Mouse (Mus musculus) CD4-positive, CD25-positive, alpha-beta regulatory T cell, adult 2 months (primary cell): Measurements from ENCODE around the gene Syt17.

Experiments used
- DNase-seq: peaks from one replicate; pipeline ENCODE4 v3.0.0-alpha.2; 2012; ENCODE audit warnings: low read depth, low spot score

The Syt17 gene

DNA sequence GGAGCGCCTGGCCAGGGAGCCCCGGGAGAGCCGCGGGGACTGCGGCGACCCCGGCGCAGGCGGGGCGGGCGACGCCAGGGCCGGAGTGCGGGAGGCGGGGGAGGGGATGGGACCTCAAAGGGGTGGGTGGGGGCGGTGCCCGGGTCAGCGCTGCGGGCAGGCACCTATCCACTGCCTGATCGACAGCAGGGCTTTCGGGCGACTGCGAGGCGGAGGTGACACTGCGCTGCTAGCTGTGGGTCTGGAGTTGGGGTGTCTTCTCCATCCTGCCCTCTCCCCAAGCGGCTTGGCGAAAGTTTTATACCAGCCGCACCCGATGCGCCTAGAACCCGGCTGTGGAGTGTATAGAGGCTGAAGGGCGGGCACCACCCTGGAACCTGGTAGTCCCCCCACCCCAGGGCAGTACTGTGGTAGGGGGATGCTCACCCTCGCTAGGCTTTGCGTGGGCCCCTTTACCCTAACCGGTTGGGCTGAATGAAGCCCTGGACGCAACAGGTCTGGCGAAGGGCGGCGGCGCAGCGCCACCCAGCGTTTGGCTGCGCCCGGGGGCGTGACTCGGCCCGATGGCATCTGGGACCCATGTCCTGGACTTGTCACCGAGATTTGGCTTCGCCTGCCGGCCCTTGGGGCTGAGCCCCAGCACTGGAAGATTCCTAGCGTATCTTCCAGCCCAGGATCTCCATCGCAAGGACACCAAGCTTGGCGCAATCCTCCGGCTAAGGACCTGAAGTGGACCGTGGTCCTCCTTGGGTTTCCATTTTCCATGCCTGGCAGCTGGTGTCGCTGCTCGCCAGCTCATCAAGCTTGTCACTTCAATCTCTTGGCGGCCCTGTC, at the start of gene Syt17:
Gene Syt17, minus strand, starts transcription at position 89 of the 834 bp plus-strand sequence.
- DNase-seq: peak; percentile 49

DNA sequence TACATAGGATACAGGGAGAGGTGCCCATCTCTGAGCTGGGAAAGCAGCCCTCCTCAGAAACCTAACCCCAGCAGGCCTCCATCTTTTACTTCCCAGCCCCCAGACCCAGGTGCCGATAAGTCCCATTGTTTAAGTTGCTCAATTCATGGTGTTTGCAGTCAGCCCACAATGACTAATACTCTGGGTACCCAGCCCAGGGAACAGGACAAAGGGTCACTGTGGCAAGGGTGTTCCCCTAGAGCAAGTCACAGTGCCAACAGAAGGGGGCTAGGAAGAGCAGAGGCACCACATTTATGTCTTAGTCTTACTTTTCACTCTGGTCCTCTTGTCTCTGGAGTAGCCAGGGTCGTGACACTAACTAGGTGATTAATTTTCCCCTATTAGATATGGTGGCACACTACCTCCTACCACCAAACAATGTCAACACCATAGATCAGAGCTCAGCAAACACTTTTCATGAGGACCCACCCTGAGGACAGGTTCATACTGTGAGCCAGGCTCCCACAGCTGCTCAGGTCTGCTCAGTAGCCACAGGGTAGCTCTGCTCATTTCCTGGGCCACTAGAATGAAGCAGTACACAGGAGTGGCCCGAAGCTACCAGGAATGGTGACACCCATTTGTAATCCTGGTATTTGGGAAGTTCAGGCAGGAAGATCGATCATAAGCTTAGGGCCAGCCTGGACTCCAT, 47.0 kb upstream of the Syt17 start:
- no peak for DNase-seq

DNA sequence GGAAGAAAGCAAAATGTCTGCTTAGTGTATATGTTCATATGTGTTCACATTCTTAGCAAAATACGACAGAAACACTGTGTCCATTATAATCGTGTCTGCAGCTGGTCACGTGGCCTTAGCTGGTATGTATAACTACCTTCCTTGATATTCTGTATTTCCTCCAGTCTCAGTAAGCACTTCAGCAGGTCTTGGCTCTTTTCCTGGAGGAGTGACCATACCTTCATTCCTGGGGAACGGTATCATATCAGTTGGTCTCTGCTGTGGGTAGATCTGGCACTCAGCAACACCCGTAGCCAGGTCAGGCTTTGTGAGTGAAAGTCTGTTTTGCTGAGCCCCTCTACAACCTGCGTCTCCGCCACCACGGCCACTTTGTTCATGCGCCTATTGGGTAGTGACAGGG, 45.9 kb upstream of the Syt17 start:
- DNase-seq: no peak

DNA sequence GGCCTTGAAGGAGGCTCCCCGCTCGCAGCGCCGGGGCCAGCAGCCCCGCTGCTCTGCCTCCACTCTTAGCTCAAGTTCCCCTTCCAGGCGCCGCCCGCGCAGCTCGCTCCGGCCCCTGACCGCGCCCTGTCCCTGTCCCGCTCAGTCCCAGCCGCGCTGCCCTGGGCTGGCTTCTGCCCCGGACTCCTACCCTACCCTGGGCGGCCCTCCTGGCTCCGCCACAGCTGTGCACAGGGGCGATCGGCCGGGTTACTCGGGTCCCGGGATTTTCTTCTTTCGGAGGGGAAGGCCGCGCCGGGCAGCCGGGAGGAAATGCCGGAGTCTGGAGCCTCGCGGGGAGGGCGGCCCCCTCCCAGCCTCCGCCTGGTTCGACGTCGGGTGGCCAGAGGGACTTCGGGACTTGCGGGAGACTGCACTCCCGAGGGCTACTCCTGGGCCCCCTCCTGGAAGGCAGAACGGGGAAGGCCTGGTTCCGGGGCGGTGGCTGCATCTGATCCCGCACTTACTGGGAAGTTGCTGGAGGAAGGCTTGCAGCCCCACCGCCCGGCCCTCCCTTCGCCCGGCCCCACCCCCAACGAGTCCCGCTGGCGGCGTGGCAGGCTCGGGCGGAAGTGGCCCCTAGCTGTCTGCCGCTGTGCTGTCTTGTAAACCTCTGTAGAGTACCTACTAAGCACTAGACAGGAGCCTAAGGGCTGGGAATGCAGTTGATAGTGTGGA, 43.6 kb upstream of the Syt17 start, which contains the start of gene Itpripl2:
Gene Itpripl2, minus strand, starts transcription at position 545 of the 717 bp plus-strand sequence.
- DNase-seq: peak; percentile 71

DNA sequence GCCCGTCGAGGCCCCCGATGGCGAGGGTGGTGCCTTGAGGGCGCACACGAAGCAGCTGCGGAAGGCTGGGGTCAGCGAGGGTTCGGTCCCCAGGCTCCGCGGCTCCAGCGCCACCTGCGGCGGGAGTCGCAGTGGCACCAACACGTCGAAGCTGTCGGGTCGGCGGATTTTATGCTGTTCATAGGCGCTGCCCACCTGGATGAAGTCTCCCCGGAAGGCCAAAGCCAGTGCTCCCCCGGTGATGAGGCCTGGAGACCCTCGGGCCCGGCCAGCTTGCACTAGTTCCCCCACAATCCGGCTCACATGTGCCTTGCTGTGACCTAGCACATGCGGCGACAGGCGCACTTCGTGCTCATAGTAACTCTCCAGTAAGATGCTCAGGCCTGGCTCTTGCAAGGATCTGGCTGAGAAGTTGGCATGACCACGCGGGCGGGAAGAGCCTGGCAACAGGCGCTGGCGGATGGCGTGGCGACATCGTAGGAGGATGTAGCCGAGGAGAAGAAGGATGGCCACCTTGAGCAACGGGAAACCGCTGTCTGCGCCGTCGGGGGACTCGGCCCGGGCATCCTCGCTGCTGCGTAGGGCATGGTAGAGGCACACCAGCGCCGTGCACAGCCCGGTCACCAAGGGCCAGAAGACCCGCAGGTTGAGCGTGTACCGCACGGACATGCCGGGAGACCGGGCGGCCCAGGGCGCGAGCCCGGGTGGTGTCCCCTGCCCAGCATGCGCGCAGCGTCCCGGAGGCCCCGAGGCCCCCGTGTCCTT, 42.8 kb upstream of the Syt17 start:
- peak; percentile 38 for DNase-seq

DNA sequence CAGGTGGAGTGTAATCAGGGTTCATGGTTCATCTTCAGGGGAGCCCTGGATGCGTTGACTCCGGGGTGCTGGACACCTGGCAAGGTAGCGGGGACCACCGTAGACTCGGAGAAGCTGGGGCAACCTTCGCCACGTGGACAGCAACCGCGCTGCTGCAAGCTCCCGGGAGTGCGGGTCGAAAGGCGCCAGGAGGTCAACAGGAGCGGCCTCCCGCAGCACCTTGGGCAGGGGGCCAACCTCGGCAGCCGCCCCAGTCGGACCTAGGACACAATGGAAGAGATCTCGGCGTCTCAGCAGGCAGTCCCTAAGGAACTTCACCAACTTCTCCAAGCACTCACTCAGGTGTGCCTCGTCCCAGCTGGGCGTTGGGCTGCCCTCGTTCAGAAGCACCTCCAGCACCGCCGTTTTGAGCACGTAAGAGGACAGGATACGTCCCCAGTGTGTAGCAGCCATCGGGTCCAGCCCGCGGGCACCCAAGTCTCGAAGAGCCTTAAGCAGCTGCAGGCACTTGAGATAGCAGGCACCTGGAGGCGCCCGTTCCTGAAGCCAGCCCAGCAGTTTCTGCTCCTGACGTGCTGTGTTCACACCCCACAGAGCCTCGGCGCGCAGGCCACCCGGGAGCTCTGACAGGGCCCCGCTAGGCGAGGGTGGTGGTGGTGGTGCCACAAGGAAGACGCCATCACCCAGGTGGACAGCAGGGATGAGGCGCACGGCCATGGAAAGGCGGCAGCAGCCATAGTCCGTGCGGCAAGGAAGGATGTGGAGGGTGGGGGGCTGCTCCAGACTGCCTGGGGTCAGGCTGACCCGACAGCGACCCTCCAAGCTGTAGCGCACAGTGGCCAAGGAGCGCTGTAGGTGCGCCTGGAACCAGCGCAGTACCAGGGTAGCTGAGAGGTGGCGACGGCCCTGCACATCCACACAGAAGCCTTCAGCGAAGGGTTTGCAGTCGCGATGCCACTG, 42.0 kb upstream of the Syt17 start:
- DNase-seq: no peak

DNA sequence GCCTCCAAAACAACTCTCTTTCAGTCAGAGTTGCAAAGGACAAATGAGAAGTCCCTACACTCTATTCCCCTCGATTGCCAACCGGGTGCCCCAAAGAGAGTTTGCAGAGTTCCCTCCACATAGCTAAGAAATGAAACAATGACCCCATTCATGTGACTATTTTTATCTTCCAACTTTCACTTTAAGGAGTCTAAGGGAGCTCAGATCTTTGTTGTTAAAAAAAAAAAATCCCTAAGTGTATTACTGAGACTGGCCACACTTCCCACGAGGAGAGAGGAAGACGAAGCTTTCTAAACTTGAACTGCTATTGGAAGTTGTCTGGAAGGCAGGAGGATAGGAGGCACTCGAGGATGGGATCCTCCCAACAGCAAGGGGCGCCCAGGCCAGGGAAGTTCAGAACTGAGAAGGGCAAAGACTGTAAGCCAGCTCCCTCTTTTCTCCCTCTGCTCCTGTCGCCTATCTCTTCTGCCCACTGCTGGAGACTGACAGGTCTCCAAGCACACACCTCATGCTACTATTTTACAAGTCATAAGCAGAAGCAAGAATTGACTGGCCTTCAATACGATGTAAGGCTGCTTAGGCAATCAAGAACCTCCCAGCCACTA, 40.1 kb upstream of the Syt17 start:
- DNase-seq: no peak

DNA sequence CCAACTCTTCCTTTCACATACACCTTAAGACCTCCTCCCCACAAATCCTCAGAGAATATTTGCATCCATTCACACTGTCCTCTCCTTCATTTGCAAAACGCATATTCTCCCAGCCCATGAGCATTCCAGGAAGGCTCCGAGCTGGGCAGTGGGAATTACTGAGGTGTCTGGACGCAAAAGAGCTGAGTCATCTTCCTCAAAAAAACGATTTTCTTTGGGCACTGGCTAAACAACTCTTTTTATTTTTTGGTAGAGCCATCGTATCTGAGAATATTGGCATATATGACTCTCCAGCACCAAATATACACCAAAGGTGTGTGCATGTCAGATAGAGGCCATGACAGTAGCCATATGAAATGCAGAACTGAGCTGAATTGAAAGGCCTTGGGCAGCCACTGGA, 38.9 kb upstream of the Syt17 start:
- DNase-seq: no peak

DNA sequence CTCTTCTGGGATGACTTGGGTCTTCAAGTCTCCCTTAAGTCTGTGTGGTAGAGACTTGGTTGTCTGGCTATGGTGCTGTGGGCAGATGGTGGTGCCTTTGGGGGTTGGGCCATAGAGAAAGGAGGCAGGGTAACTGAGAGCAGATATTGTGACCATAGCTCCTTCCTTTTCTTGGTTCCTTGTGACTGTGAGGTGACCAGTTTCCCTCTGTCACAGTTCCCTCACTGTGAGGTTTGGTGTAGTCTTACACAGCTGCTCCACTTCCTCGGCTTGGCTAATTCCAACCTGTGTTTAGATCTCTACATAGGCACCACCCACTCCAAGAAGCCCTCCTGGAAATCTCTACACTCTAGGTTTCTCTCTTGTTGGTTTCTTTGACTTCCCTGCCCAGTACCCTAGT, 36.0 kb upstream of the Syt17 start:
- DNase-seq: no peak

DNA sequence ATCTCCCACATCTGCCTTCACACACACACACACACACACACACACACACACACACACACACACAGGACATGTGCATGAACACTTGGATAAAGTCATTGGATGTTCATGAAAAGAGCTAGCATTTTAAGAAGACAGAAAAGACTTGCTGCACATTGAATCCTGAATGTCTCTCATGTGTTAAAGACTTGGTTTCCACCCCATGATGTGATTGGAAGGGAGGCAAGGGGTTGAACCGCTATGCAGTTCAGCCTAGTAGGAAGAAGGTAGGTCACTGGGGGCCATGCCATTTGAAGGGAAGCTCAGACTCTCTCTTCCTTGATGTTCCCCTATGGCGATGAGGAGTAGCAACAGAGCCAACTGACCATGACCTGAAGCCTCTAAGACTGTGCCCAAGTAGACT, 34.0 kb upstream of the Syt17 start:
- no peak for DNase-seq

DNA sequence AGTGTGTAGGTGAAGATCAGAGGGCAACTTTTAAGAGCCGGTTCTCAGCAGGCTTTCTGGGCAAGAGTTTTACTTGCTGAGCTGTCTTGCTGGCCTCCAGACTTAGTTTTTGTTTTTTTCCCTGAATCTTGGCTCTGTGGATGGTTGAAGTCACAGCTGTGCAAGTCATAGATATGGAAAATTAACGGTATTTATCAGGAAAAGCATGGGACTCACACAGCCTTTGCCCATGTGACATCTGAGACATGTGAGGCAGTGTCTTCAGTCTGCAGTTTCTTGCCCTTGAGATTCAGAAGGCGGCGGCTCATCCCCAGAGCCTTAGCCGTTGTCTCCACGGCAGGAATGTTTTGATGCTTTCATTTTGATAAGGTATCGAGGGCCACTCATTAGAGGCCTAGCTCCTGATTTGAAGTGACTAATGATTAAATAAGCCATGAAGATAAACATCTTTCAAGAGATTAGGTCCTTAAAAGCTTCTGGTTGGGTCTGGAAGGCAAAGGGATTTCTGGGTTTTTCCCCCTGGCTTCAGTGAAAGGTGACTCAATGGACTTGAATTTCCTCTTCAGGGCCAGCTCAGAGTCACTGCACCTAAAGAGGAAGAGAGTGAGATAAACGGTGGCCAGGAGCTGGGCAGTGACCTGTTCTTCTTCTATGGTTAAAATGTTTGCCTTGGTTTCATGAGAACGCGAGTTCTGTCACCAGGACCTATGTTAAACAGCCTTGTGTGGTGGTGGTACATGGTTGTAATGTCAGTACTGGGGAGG, 33.2 kb upstream of the Syt17 start:
- no peak for DNase-seq

DNA sequence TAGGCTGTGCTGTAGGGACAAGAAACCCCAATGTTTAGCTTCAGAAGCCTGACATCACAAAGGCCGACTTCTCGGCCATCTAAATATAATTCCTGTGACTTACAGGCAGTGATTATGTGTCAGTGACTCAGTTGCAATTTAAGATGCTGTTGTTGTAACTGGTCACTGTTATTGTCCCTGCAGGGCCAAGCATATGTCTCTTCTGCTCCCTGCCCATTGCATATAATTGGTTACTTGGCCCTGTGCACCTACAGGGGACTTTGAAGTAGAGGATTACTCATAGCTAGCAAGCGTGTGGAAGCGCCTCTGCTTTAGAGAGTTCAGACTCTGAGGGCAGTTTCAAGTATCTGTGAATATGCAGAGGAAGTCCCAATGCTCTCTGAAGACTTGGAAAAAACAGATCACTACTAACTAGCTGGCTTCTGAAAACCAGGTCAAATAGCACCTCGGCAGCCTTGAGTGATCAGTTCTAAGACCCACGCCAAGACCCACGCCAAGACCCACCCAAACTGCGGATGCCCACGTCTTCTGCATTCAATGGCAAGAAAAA, 32.2 kb upstream of the Syt17 start:
- no peak for DNase-seq

DNA sequence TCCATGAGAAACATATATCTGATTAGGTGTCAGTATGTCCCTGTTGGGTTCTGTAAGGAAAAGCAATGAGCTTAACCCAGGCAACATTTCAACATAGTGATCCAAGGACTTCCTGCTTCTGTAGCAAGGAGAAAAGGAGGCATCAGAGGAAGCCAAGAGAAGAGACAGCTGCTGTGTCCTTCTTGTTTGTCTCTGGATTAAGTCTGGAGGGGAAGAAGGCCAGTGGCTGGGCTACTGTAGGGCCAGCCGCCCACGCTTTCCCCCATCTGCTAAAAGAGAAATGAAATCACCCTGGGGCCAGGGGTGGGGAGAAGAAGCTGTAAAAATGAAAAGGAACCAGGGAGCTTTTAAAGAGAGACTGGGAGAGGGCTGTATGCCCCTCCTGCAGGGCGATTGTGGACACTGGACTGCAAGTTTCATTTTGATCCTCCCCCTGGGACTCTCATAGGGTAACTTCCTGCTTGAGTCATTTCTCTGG, 30.9 kb upstream of the Syt17 start:
- DNase-seq: no peak

DNA sequence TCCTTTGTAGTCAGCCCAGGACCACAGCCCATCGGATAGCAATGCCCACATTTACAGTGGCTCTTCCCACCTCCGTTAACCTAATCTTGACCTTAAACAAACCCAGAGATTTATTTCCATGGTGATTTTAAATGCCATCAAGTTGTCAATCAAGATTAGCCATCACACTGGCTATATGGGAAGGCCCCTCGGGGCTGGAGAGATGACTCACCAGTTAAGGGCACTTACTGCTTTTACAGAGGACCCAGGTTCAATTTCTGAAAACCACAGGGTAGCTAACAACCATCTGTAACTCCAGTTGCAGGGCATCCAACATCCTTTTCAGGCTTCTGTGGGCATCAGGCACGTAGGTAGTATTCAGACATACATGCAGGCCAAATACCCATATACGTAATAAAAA, 28.4 kb upstream of the Syt17 start:
- no peak for DNase-seq

DNA sequence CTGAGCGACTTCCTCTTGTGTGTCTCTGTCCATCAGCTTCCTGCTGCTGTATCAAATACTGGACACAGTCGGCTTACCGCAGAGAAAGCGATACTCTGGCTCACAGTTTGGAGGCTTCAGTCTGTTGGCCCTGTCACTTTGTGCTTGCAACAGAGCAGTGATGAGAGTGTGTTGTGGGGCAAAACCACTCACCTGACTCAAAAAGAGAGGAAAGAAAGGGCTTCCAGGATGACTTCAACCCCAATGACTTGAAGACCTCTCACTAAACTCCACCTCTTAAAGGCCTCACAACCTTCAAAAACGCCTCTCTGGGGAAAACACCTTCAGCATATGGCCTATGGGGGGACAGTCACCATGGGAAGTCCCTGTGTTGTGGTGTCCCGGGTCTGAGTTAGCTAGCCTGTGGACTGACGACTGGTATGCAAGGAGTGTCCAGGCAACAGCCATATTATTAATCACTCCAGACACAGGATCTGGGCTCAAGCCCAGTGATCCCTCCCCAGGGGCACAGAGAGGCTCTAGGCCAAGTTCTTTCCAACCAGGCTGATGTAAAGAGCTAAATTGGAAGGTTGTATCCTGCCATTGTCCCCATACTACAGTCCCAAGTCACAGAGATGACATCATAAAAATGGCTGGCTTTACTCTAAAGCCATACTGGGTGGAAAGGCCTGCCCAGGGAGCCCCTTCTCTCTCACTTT, 27.1 kb upstream of the Syt17 start:
- DNase-seq: no peak

DNA sequence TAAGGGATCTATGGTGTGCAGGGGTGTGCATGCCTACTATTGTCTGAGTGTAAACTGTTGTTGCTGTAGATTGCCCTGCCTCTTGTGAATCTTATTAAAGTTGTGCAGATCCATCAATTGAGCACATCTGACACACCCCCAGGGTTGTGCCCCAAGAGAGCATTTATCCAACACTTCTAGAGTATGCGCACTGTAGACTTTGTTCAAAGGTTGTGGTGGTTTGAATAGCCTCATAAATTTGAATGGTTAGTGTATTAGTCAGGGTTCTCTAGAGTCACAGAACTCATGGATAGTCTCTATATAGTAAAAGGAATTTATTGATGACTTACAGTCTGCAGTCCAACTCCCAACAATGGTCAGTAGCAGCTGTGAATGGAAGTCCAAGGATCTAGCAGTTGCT, 24.9 kb upstream of the Syt17 start:
- no peak for DNase-seq

DNA sequence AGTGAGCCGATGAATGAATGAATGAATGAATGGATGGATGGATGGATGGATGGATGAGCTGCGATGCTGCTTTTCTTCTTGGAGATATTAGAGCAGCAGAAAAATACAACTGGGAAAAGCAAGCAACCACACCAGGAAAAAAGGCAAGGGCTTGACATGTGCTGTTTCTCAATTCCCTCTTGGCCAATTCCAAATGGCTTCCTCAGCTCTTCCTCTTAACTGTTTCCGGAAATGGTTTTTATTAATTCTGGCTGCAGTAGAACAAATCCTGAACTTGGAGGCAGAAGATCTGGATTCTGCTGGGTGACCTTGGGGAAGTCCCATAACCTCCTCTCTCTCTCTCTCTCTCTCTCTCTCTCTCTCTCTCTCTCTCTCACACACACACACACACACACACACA, 20.0 kb upstream of the Syt17 start:
- DNase-seq: no peak

DNA sequence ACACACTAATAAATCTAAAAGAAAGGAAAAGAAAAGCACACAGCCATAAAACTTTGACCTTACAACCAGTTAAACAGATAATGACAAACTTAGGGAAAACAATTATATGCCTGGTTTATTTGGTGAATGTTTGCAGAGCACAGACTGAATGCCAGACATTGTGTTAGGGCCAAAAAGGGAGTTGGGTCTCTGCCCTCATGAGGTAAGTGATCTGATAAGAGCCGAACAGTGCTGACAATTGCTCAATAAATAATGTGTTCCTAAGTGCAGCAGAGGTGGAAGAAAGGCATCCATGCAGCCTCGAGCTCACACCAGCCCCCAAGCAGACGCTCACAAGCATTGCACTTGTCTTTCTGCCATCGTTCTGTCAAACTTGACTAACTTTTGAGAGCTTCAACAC, 16.4 kb upstream of the Syt17 start:
- no peak for DNase-seq
